Mouse (Mus musculus) macrophage (primary cell): ENCODE results near the gene Dnajc5g. TPM values are rescaled to one million over a fixed set of nuclear protein-coding genes. Genes with fewer than 3 reads are reported as not detected.

Experiments used
- H3K27ac ChIP-seq: fragments of 350-480 bp; formaldehyde crosslinking; 2 replicates; pipeline ENCODE4 v1.9.0; 2021
- H3K36me3 ChIP-seq: fragments of 350-480 bp; formaldehyde crosslinking; 2 replicates; pipeline ENCODE4 v1.9.0; 2021; ENCODE audit errors: inconsistent target
- H3K4me3 ChIP-seq: fragments of 350-480 bp; formaldehyde crosslinking; 2 replicates; pipeline ENCODE4 v1.9.0; 2021; ENCODE audit errors: inconsistent target
- H3K79me2 ChIP-seq: fragments of 350-480 bp; formaldehyde crosslinking; 2 replicates; pipeline ENCODE4 v1.9.0; 2021; ENCODE audit errors: inconsistent target
- WGBS: methylation state at CpG from one replicate; pipeline ENCODE4 v1.1.7; 2026; ENCODE audit warnings: inconsistent platforms; ENCODE audit not compliant: missing documents; 5-methylcytosine and 5-hydroxymethylcytosine counted together
- polyA plus RNA-seq: library from polyadenylated mRNA; stranded (reverse); fragments of 250-400 nt; gene quantifications from 3 replicates; pipeline ENCODE4 v1.2.4, GENCODE M21; 2018; ENCODE audit warnings: inconsistent platforms

The Dnajc5g gene
- polyA plus RNA-seq, 1 experiment from 2014 or later, result not detected

DNA sequence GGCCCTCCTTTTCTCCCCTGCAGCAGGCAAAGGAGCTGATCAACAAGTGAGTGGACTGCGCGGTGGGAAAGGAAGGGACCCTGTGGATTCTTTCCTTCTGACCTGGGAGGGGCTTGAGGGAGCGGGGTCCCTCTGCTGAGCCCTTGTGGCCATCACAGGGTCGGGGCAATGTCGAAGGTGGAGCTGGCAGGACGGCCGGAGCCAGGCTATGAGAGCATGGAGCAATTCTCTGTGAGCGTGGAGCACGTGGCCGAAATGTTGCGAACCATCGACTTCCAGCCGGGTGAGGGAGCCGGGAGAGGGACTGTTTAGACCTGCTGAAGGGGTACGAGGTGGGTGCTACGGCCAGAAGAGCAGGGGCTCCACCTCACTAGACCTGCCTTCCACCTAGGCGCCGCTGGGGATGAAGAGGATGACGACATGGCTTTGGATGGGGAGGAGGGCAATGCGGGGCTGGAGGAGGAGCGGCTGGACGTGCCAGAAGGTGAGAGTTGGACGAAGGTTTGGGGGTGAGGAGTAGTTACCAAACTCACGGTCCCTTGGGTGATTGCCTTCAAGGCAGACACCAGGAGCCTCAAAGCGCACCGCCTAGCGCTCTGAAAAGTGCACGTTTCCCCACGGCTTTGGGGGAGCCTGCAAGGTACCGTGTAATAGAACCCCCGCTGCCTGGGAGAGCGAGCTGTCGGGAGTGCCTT lies 30.8 kb downstream of the Dnajc5g start:
- H3K4me3 ChIP-seq, result no peak overlapping the region
- peaks cover 7% of the 10 kb centered on the region for H3K36me3 ChIP-seq
- no peak overlapping the region for H3K27ac ChIP-seq
- WGBS, result 10% methylated on average over 33 of the region's 33 CpGs
- no peaks in the 10 kb centered on the region for H3K79me2 ChIP-seq

- WGBS, result 10% methylated on average over 13 of the region's 13 CpGs
- H3K79me2 ChIP-seq, result no peaks in the 10 kb centered on the region
- no peak overlapping the region for H3K4me3 ChIP-seq
- H3K27ac ChIP-seq, result no peak overlapping the region
- peaks cover 9% of the 10 kb centered on the region for H3K36me3 ChIP-seq
Observed at GRCm38 (mm10) chr5:31137658-31138057, 31.6 kb downstream of the Dnajc5g start.

GRCm38 (mm10) chr5:31138241-31138967 lies 32.3 kb downstream of the Dnajc5g start, which contains the start of gene Ucn:
Ucn (minus strand) TSS chr5:31138829.
- H3K27ac ChIP-seq, result no peak within 1 kb of the TSS
- no peaks in the 10 kb centered on the region for H3K79me2 ChIP-seq
- peaks cover 13% of the 10 kb centered on the region for H3K36me3 ChIP-seq
- WGBS, result 5% methylated on average over 51 of the region's 52 CpGs
- no peak within 1 kb of the TSS for H3K4me3 ChIP-seq

- WGBS, result 20% methylated on average over 9 of the region's 9 CpGs
- no peak overlapping the region for H3K4me3 ChIP-seq
- no peaks in the 10 kb centered on the region for H3K79me2 ChIP-seq
- peaks cover 17% of the 10 kb centered on the region for H3K36me3 ChIP-seq
- H3K27ac ChIP-seq, result no peak overlapping the region
Observed at GRCm38 (mm10) chr5:31138968-31139425, 32.9 kb downstream of the Dnajc5g start.

- Histone ChIP-seq H3K79me2 (peaks cover 21% of the 10 kb centered on the region), H3K27ac (no peak overlapping the region), H3K36me3 (peaks cover 22% of the 10 kb centered on the region), H3K4me3 (no peak overlapping the region)
- 98% methylated on average over 4 of the region's 4 CpGs for WGBS
Observed at GRCm38 (mm10) chr5:31149781-31150180, 43.7 kb downstream of the Dnajc5g start.

DNA sequence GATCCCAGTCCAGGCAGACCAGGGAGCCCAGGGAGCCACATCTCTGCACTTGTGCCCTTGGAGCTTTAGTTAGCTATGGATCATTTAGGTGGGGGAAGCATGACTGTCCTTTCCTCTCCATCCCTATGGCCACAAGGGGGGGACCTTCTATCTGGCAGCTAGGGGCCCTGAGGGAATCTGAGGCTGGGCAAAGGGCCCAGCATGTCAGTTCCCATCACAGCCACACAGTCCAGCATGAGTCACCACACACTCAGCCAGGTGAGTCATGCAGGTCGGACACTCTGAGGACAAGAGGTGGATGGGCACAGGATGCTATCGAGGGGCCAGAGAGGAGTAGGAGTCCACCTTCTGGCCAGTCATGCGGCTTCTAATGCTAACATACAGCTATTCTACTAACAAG lies 45.7 kb downstream of the Dnajc5g start:
- peaks cover 21% of the 10 kb centered on the region for H3K79me2 ChIP-seq
- WGBS, result 91% methylated on average over 3 of the region's 3 CpGs
- peaks cover 7% of the 10 kb centered on the region for H3K36me3 ChIP-seq
- H3K27ac ChIP-seq, result no peak overlapping the region
- no peak overlapping the region for H3K4me3 ChIP-seq

DNA sequence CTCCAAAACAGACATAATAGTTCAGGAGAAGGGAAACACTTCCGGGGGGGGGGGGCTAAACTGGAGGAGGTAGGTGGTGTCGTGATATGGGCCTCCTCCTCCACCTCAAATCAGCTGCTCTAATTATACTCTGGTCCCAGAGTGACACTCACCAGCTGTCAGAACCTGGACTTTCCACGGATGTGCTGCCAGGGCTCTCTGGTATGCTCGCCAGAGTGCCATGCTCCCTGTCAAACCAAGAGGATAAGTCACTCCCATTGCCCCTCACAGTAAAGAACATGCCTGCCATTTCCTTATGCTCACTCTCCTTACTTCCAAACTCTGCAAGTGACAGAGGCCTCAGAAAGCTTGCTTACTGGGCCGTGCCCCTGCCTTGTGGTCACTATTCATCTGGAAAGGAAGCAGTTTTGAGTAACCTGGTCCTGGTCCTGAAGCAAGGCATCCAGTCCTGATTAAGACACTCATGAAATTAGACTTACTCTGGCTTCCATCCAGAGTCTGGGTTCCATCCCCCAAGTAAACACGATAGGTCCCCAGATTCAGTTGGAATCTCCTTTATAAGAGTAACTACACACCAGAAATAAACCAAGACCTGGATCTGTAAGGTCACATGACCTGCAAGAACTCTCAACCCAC lies 47.5 kb downstream of the Dnajc5g start:
- H3K36me3 ChIP-seq, result peaks cover 24% of the 10 kb centered on the region
- WGBS, result 44% methylated on average over 6 of the region's 6 CpGs

DNA sequence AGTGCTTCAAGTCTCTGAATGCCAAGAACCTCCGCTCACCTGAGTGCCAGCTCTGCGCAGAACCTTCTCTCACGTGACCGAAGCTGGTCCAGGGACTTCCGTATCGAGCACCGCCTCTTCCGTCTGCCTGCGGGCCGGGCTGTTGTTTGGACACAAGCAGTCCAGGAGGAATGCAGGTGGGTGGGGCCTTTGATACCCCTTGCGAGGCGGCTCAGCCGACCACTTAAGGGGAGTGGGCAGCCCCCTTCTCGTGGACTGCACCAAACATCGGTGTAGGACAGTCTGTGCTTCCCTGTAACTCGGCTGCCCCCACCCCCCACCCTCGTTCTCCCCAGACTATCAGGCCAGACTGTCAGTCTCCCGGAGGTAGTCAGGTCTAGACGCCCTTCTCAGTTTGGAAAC lies 48.1 kb downstream of the Dnajc5g start, which contains the start of gene Mpv17:
Gene Mpv17 (minus strand): TSS at position 100 of the 402 bp plus-strand sequence.
- Histone ChIP-seq H3K4me3 (peak within 1 kb of the TSS; percentile 88), H3K79me2 (peaks cover 21% of the 10 kb centered on the region), H3K27ac (peak within 1 kb of the TSS; percentile 55), H3K36me3 (peaks cover 29% of the 10 kb centered on the region)
- WGBS, result 1% methylated on average over 19 of the region's 19 CpGs

More for the DNA sequence above, 47.5 kb downstream of the Dnajc5g start:
- H3K79me2 ChIP-seq, result peaks cover 21% of the 10 kb centered on the region
- peak overlapping the region; percentile 55 for H3K27ac ChIP-seq
- H3K4me3 ChIP-seq, result peak overlapping the region; percentile 88

Other genes with a start within 250 kb of the Dnajc5g start
- gene Tmem214, start 238.3 kb upstream of the Dnajc5g start, polyA plus RNA-seq, result 39.8 to 53.8 TPM (median 45.4 TPM) in 3 replicates
- gene Agbl5, start 217.6 kb upstream of the Dnajc5g start, polyA plus RNA-seq, result 2.1 to 3.5 TPM (median 2.3 TPM) in 3 replicates
- 186 to 192 TPM (median 190 TPM) in 3 replicates for gene Ost4, start 198.5 kb upstream of the Dnajc5g start, polyA plus RNA-seq
- 21.8 to 51.0 TPM (median 46.5 TPM) in 3 replicates for gene Emilin1, start 192.9 kb upstream of the Dnajc5g start, polyA plus RNA-seq
- 10.2 to 18.1 TPM (median 14.4 TPM) in 3 replicates for gene Khk, start 184.9 kb upstream of the Dnajc5g start, polyA plus RNA-seq
- 0.17 TPM in 1 of 3 replicates, not detected in the others for gene Cgref1, start 160.7 kb upstream of the Dnajc5g start, polyA plus RNA-seq
- 68.1 to 87.2 TPM (median 71.0 TPM) in 3 replicates for gene Preb, start 145.9 kb upstream of the Dnajc5g start, polyA plus RNA-seq
- not detected in 3 replicates for gene Tcf23, start 137.6 kb upstream of the Dnajc5g start, polyA plus RNA-seq
- 73.4 to 150 TPM (median 103 TPM) in 3 replicates for gene Atraid, start 58.0 kb upstream of the Dnajc5g start, polyA plus RNA-seq
- gene Slc5a6, start 57.4 kb upstream of the Dnajc5g start, polyA plus RNA-seq, result 3.3 to 6.2 TPM (median 5.1 TPM) in 3 replicates
- gene Cad, start 51.5 kb upstream of the Dnajc5g start, polyA plus RNA-seq, result 5.8 to 16.7 TPM (median 7.3 TPM) in 3 replicates
- not detected in 3 replicates for gene Slc30a3, start 2.0 kb downstream of the Dnajc5g start, polyA plus RNA-seq
- not detected in 3 replicates for gene Trim54, start 10.4 kb downstream of the Dnajc5g start, polyA plus RNA-seq
- not detected in 3 replicates for gene Ucn, start 32.5 kb downstream of the Dnajc5g start, polyA plus RNA-seq
- gene Mpv17, start 48.0 kb downstream of the Dnajc5g start, polyA plus RNA-seq, result 35.2 to 59.9 TPM (median 52.3 TPM) in 3 replicates
- gene Gm29609, start 73.6 kb downstream of the Dnajc5g start, polyA plus RNA-seq, result 0.42 to 0.53 TPM in 2 of 3 replicates, not detected in the other
- gene Gtf3c2, start 73.9 kb downstream of the Dnajc5g start, polyA plus RNA-seq, result 25.3 to 29.9 TPM (median 29.5 TPM) in 3 replicates
- gene Snx17, start 86.9 kb downstream of the Dnajc5g start, polyA plus RNA-seq, result 30.9 to 73.2 TPM (median 66.8 TPM) in 3 replicates
- gene Eif2b4, start 87.1 kb downstream of the Dnajc5g start, polyA plus RNA-seq, result 15.7 to 26.2 TPM (median 16.2 TPM) in 3 replicates
- 20.3 to 33.4 TPM (median 25.0 TPM) in 3 replicates for gene Zfp513, start 96.0 kb downstream of the Dnajc5g start, polyA plus RNA-seq
- 49.8 to 88.3 TPM (median 76.6 TPM) in 3 replicates for gene Ppm1g, start 114.4 kb downstream of the Dnajc5g start, polyA plus RNA-seq
- 68.4 to 96.8 TPM (median 84.5 TPM) in 3 replicates for gene Nrbp1, start 134.6 kb downstream of the Dnajc5g start, polyA plus RNA-seq
- gene Gm9970, start 134.9 kb downstream of the Dnajc5g start, polyA plus RNA-seq, result not detected in 3 replicates
- gene Krtcap3, start 145.4 kb downstream of the Dnajc5g start, polyA plus RNA-seq, result 0.37 to 2.5 TPM (median 0.63 TPM) in 3 replicates
- 11.8 to 19.6 TPM (median 13.6 TPM) in 3 replicates for gene Ift172, start 184.8 kb downstream of the Dnajc5g start, polyA plus RNA-seq
- not detected in 3 replicates for gene Fndc4, start 189.8 kb downstream of the Dnajc5g start, polyA plus RNA-seq
- gene Gckr, start 191.2 kb downstream of the Dnajc5g start, polyA plus RNA-seq, result not detected in 3 replicates